Mouse (Mus musculus) embryonic facial prominence, embryonic 12.5 days (tissue): ENCODE results near the gene Arid5b. TPM values are rescaled to one million over a fixed set of nuclear protein-coding genes. Genes with fewer than 3 reads are reported as not detected.

Experiments
- ATAC-seq: fragments of 200-750 bp; cut with Nextera tagmentation; 2 replicates; pipeline ENCODE4 v1.8.0; 2017; ENCODE audit not compliant: insufficient number of reproducible peaks, insufficient read depth, low FRiP score, low TSS enrichment
- H3K27ac ChIP-seq: fragments of 300-500 bp; sonication (generic); 2 replicates; pipeline ENCODE4 v1.5.1; 2016; ENCODE audit warnings: mild to moderate bottlenecking
- H3K27me3 ChIP-seq: fragments of 300-500 bp; sonication (generic); 2 replicates; pipeline ENCODE4 v1.6.1; 2016; ENCODE audit warnings: mild to moderate bottlenecking, moderate library complexity
- H3K36me3 ChIP-seq: fragments of 300-500 bp; sonication (generic); 2 replicates; pipeline ENCODE4 v1.6.1; 2016; ENCODE audit warnings: mild to moderate bottlenecking
- H3K4me1 ChIP-seq: fragments of 300-500 bp; sonication (generic); 2 replicates; pipeline ENCODE4 v1.6.1; 2016
- H3K4me2 ChIP-seq: fragments of 300-500 bp; sonication (generic); replicated peaks from 2 replicates; pipeline ENCODE4 v1.6.1; 2016; ENCODE audit warnings: mild to moderate bottlenecking, moderate library complexity
- H3K4me3 ChIP-seq: fragments of 300-500 bp; sonication (generic); 2 replicates; pipeline ENCODE4 v1.5.1; 2016; ENCODE audit warnings: mild to moderate bottlenecking
- H3K9ac ChIP-seq: fragments of 300-500 bp; sonication (generic); 2 replicates; pipeline ENCODE4 v1.6.1; 2016; ENCODE audit warnings: mild to moderate bottlenecking, moderate library complexity
- H3K9me3 ChIP-seq: fragments of 300-500 bp; sonication (generic); 2 replicates; pipeline ENCODE4 v1.6.1; 2016; ENCODE audit warnings: mild to moderate bottlenecking, moderate library complexity
- WGBS: fragments of 180-500 bp; shearing (Covaris S2); methylation state at CpG from one replicate; pipeline ENCODE4 v1.1.7; 2016; 5-methylcytosine and 5-hydroxymethylcytosine counted together
- polyA plus RNA-seq: library from polyadenylated mRNA; unstranded; fragments of >200 nt; fragmentation: Nextera tagmentation; extraction: Ambion mirVana; gene quantifications from 2 replicates; pipeline ENCODE4 v1.2.1, GENCODE M21; 2016

Gene Arid5b
- polyA plus RNA-seq, 1 experiment from 2014 or later, result 50.9 TPM

- no peaks in the 10 kb centered on the region for H3K9me3 ChIP-seq
- ATAC-seq, result no peak
- no peak overlapping the region for H3K9ac ChIP-seq
- H3K4me3 ChIP-seq, result no peak overlapping the region
- H3K4me1 ChIP-seq, result no peaks in the 10 kb centered on the region
- no peak overlapping the region for H3K27ac ChIP-seq
- WGBS, result 84% methylated on average over 3 of the region's 3 CpGs
- H3K27me3 ChIP-seq, result no peaks in the 10 kb centered on the region
- no peak overlapping the region for H3K4me2 ChIP-seq
- no peaks in the 10 kb centered on the region for H3K36me3 ChIP-seq
Measured at GRCm38 (mm10) chr10:68087722-68088121, 190.8 kb downstream of the Arid5b start.

- WGBS, result 51% methylated on average over 4 of the region's 4 CpGs
- ATAC-seq, result no peak
- H3K27ac ChIP-seq, result peak overlapping the region; percentile 41; the same call in 1 of the 2 replicates
- no peak overlapping the region for H3K9ac ChIP-seq
- no peak overlapping the region for H3K4me2 ChIP-seq
- H3K27me3 ChIP-seq, result no peaks in the 10 kb centered on the region
- H3K9me3 ChIP-seq, result no peaks in the 10 kb centered on the region
- H3K4me1 ChIP-seq, result no peaks in the 10 kb centered on the region
- no peak overlapping the region for H3K4me3 ChIP-seq
- no peaks in the 10 kb centered on the region for H3K36me3 ChIP-seq
Measured at GRCm38 (mm10) chr10:68086973-68087372, 191.6 kb downstream of the Arid5b start.

- no peaks in the 10 kb centered on the region for H3K4me1 ChIP-seq
- ATAC-seq, result no peak
- no peaks in the 10 kb centered on the region for H3K27me3 ChIP-seq
- no peaks in the 10 kb centered on the region for H3K9me3 ChIP-seq
- no peak overlapping the region for H3K4me3 ChIP-seq
- H3K36me3 ChIP-seq, result no peaks in the 10 kb centered on the region
- H3K9ac ChIP-seq, result no peak overlapping the region
- no peak overlapping the region for H3K4me2 ChIP-seq
- WGBS, result 78% methylated on average over 4 of the region's 4 CpGs
- no peak overlapping the region for H3K27ac ChIP-seq
Measured at GRCm38 (mm10) chr10:68085574-68085973, 193.0 kb downstream of the Arid5b start.

- no peaks in the 10 kb centered on the region for H3K4me1 ChIP-seq
- no peak for ATAC-seq
- H3K27ac ChIP-seq, result no peak overlapping the region
- no peak overlapping the region for H3K9ac ChIP-seq
- H3K36me3 ChIP-seq, result no peaks in the 10 kb centered on the region
- no peaks in the 10 kb centered on the region; the same call in 1 of the 2 replicates for H3K9me3 ChIP-seq
- no peaks in the 10 kb centered on the region for H3K27me3 ChIP-seq
- H3K4me2 ChIP-seq, result no peak overlapping the region
- 69% methylated on average over 6 of the region's 6 CpGs for WGBS
- H3K4me3 ChIP-seq, result no peak overlapping the region
Measured at GRCm38 (mm10) chr10:68081712-68082111, 196.8 kb downstream of the Arid5b start.

GRCm38 (mm10) chr10:68079910-68080670 is 198.4 kb downstream of the Arid5b start:
- no peaks in the 10 kb centered on the region for H3K27me3 ChIP-seq
- H3K9me3 ChIP-seq, result no peaks in the 10 kb centered on the region; the same call in 1 of the 2 replicates
- no peak overlapping the region for H3K4me2 ChIP-seq
- ATAC-seq, result no peak
- no peaks in the 10 kb centered on the region for H3K36me3 ChIP-seq
- H3K4me3 ChIP-seq, result no peak overlapping the region
- no peak overlapping the region for H3K27ac ChIP-seq
- WGBS, result 83% methylated on average over 10 of the region's 10 CpGs
- H3K4me1 ChIP-seq, result no peaks in the 10 kb centered on the region
- H3K9ac ChIP-seq, result no peak overlapping the region

- H3K36me3 ChIP-seq, result no peaks in the 10 kb centered on the region
- 93% methylated on average over 3 of the region's 3 CpGs for WGBS
Measured at GRCm38 (mm10) chr10:68078708-68079107, 199.8 kb downstream of the Arid5b start.

GRCm38 (mm10) chr10:68075181-68075580 is 203.4 kb downstream of the Arid5b start:
- Histone ChIP-seq H3K9ac (no peak overlapping the region), H3K4me2 (no peak overlapping the region), H3K4me3 (no peak overlapping the region), H3K27ac (no peak overlapping the region), H3K27me3 (no peaks in the 10 kb centered on the region), H3K36me3 (no peaks in the 10 kb centered on the region), H3K4me1 (no peaks in the 10 kb centered on the region), H3K9me3 (no peaks in the 10 kb centered on the region; the same call in 1 of the 2 replicates)
- ATAC-seq, result no peak
- WGBS, result 85% methylated on average over 5 of the region's 5 CpGs

More at GRCm38 (mm10) chr10:68078708-68079107, 199.8 kb downstream of the Arid5b start:
- no peak overlapping the region for H3K4me3 ChIP-seq
- ATAC-seq, result no peak
- H3K4me2 ChIP-seq, result no peak overlapping the region
- H3K27ac ChIP-seq, result no peak overlapping the region
- no peaks in the 10 kb centered on the region for H3K27me3 ChIP-seq
- no peaks in the 10 kb centered on the region for H3K4me1 ChIP-seq
- no peak overlapping the region for H3K9ac ChIP-seq
- no peaks in the 10 kb centered on the region; the same call in 1 of the 2 replicates for H3K9me3 ChIP-seq

- H3K27ac ChIP-seq, result no peak overlapping the region
- H3K27me3 ChIP-seq, result no peaks in the 10 kb centered on the region
- 89% methylated on average over 12 of the region's 12 CpGs for WGBS
- no peak overlapping the region for H3K4me2 ChIP-seq
- no peak overlapping the region for H3K9ac ChIP-seq
- no peaks in the 10 kb centered on the region; the same call in 1 of the 2 replicates for H3K9me3 ChIP-seq
- H3K4me1 ChIP-seq, result no peaks in the 10 kb centered on the region
- ATAC-seq, result no peak
- H3K36me3 ChIP-seq, result no peaks in the 10 kb centered on the region
- no peak overlapping the region for H3K4me3 ChIP-seq
Measured at GRCm38 (mm10) chr10:68074291-68074690, 204.2 kb downstream of the Arid5b start.

GRCm38 (mm10) chr10:68072626-68073025 is 205.9 kb downstream of the Arid5b start:
- H3K4me1 ChIP-seq, result no peaks in the 10 kb centered on the region
- no peak for ATAC-seq
- 90% methylated on average over 4 of the region's 4 CpGs for WGBS
- H3K9ac ChIP-seq, result no peak overlapping the region
- no peak overlapping the region for H3K4me3 ChIP-seq
- H3K27me3 ChIP-seq, result no peaks in the 10 kb centered on the region
- H3K4me2 ChIP-seq, result no peak overlapping the region
- no peaks in the 10 kb centered on the region for H3K36me3 ChIP-seq
- H3K27ac ChIP-seq, result no peak overlapping the region
- H3K9me3 ChIP-seq, result no peaks in the 10 kb centered on the region

GRCm38 (mm10) chr10:68071041-68071440 is 207.5 kb downstream of the Arid5b start:
- WGBS, result 79% methylated on average over 7 of the region's 7 CpGs
- Histone ChIP-seq H3K27ac (no peak overlapping the region), H3K27me3 (no peaks in the 10 kb centered on the region), H3K36me3 (no peaks in the 10 kb centered on the region), H3K4me1 (no peaks in the 10 kb centered on the region), H3K4me3 (no peak overlapping the region), H3K4me2 (no peak overlapping the region), H3K9ac (no peak overlapping the region), H3K9me3 (no peaks in the 10 kb centered on the region)
- no peak for ATAC-seq

- H3K4me1 ChIP-seq, result 0 out of 2 replicates have a peak, but pooled peaks cover 2% of the 10 kb centered on the region
- H3K4me2 ChIP-seq, result no peak overlapping the region
- no peaks in the 10 kb centered on the region for H3K9me3 ChIP-seq
- ATAC-seq, result no peak
- no peaks in the 10 kb centered on the region for H3K36me3 ChIP-seq
- no peak overlapping the region for H3K9ac ChIP-seq
- no peaks in the 10 kb centered on the region for H3K27me3 ChIP-seq
- H3K4me3 ChIP-seq, result no peak overlapping the region
- WGBS, result 86% methylated on average over 8 of the region's 8 CpGs
- H3K27ac ChIP-seq, result no peak overlapping the region
Measured at GRCm38 (mm10) chr10:68068426-68068825, 210.1 kb downstream of the Arid5b start.

GRCm38 (mm10) chr10:68067961-68068360 is 210.6 kb downstream of the Arid5b start:
- no peaks in the 10 kb centered on the region for H3K9me3 ChIP-seq
- H3K36me3 ChIP-seq, result no peaks in the 10 kb centered on the region
- ATAC-seq, result no peak
- H3K9ac ChIP-seq, result no peak overlapping the region
- H3K27ac ChIP-seq, result no peak overlapping the region
- H3K4me1 ChIP-seq, result 0 out of 2 replicates have a peak, but pooled peaks cover 2% of the 10 kb centered on the region
- H3K27me3 ChIP-seq, result no peaks in the 10 kb centered on the region
- 83% methylated on average over 5 of the region's 5 CpGs for WGBS
- no peak overlapping the region for H3K4me3 ChIP-seq
- H3K4me2 ChIP-seq, result no peak overlapping the region
